Mouse (Mus musculus) lung, embryonic 15.5 days (tissue): ENCODE data around the gene Lnx2. TPM values are rescaled to one million over a fixed set of nuclear protein-coding genes. Genes with fewer than 3 reads are reported as not detected.

Experiments used
- ATAC-seq: fragments of 200-750 bp; cut with Nextera tagmentation; 2 replicates; pipeline ENCODE4 v1.8.0; 2017; ENCODE audit warnings: moderate number of reproducible peaks, borderline replicate concordance; ENCODE audit not compliant: low FRiP score, low TSS enrichment; ENCODE audit errors: extremely low read depth
- H3K27ac ChIP-seq: fragments of 300-500 bp; sonication (generic); 2 replicates; pipeline ENCODE4 v1.5.1; 2015; ENCODE audit warnings: moderate library complexity, mild to moderate bottlenecking, inconsistent platforms
- H3K27me3 ChIP-seq: fragments of 300-500 bp; sonication (generic); 2 replicates; pipeline ENCODE4 v1.6.1; 2015; ENCODE audit warnings: inconsistent platforms
- H3K36me3 ChIP-seq: fragments of 300-500 bp; sonication (generic); 2 replicates; pipeline ENCODE4 v1.6.1; 2015; ENCODE audit warnings: inconsistent platforms
- H3K4me1 ChIP-seq: fragments of 300-500 bp; sonication (generic); 2 replicates; pipeline ENCODE4 v1.6.1; 2015; ENCODE audit warnings: inconsistent platforms
- H3K4me2 ChIP-seq: fragments of 300-500 bp; sonication (generic); 2 replicates; pipeline ENCODE4 v1.6.1; 2015; ENCODE audit warnings: inconsistent platforms, mild to moderate bottlenecking, moderate library complexity
- H3K4me3 ChIP-seq: fragments of 300-500 bp; sonication (generic); 2 replicates; pipeline ENCODE4 v1.5.1; 2015; ENCODE audit warnings: mild to moderate bottlenecking, inconsistent platforms
- H3K9ac ChIP-seq: fragments of 300-500 bp; sonication (generic); 2 replicates; pipeline ENCODE4 v1.6.1; 2015; ENCODE audit warnings: inconsistent platforms
- H3K9me3 ChIP-seq: fragments of 300-500 bp; sonication (generic); 2 replicates; pipeline ENCODE4 v1.6.1; 2016; ENCODE audit warnings: inconsistent platforms
- WGBS: fragments of 180-500 bp; shearing (Covaris S2); methylation state at CpG from one replicate; pipeline ENCODE4 v1.1.7; 2015; 5-methylcytosine and 5-hydroxymethylcytosine counted together
- polyA plus RNA-seq: library from polyadenylated mRNA; unstranded; fragments of >200 nt; fragmentation: Nextera tagmentation; extraction: Ambion mirVana; gene quantifications from 2 replicates; pipeline ENCODE4 v1.2.1, GENCODE M21; 2015

Gene Lnx2
- polyA plus RNA-seq, 1 experiment from 2014 or later: 17.2 TPM

GRCm38 (mm10) chr5:147024331-147025034 is 51.9 kb downstream of the Lnx2 start:
- no peak for ATAC-seq
- Histone ChIP-seq H3K4me3 (no peak overlapping the region), H3K27me3 (no peaks in the 10 kb centered on the region), H3K36me3 (peaks cover 58% of the 10 kb centered on the region), H3K4me2 (no peak overlapping the region), H3K4me1 (no peaks in the 10 kb centered on the region), H3K9ac (no peak overlapping the region), H3K27ac (no peak overlapping the region), H3K9me3 (no peaks in the 10 kb centered on the region)
- 57% methylated on average over 24 of the region's 24 CpGs for WGBS

DNA sequence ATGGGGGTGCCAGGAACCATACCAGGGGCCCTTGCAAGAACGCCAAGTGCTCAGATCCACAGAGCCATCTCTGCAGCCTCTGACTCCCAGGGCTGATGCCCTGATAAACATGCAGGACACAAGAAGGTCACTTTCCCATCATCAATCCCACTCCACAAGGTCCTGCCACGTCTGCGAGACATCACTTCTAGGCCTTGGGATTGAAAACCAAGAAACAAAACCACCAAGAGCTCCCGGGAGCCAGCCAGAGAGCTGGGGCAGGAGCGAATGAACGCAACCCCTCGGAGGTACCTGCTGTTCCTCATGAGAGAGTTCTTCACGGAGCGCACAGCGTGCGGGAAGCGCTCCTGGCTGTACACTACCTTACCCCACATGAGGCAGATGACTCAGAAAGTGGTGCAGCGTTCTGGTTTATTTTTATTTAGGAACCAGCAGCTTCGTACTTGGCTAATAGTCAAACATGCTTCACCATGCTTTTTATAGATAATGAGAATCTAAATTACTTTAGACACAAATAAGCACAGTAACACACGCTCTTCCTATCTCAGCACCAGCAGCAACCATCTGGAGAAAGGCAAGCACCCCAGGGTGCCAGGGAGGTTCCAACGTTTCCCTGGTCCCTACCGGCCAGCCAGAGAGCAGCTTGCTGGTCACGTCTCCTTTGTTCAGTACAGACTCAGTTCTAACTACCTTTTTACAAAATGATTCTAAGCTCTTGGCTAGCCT is 53.0 kb downstream of the Lnx2 start:
- Histone ChIP-seq H3K27ac (no peak overlapping the region), H3K9ac (no peak overlapping the region), H3K36me3 (peaks cover 58% of the 10 kb centered on the region), H3K4me1 (no peaks in the 10 kb centered on the region), H3K4me3 (no peak overlapping the region), H3K9me3 (no peaks in the 10 kb centered on the region), H3K27me3 (no peaks in the 10 kb centered on the region), H3K4me2 (no peak overlapping the region)
- 86% methylated on average over 18 of the region's 18 CpGs for WGBS
- ATAC-seq: no peak

- peaks cover 47% of the 10 kb centered on the region for H3K36me3 ChIP-seq
- no peak overlapping the region for H3K9ac ChIP-seq
- no peaks in the 10 kb centered on the region for H3K4me1 ChIP-seq
- WGBS: 68% methylated on average over 5 of the region's 5 CpGs
- H3K9me3 ChIP-seq: no peaks in the 10 kb centered on the region
- no peak overlapping the region for H3K4me3 ChIP-seq
- no peak for ATAC-seq
- no peak overlapping the region for H3K27ac ChIP-seq
- H3K27me3 ChIP-seq: no peaks in the 10 kb centered on the region
- H3K4me2 ChIP-seq: no peak overlapping the region
Measured at GRCm38 (mm10) chr5:147021546-147022265, 54.7 kb downstream of the Lnx2 start.

DNA sequence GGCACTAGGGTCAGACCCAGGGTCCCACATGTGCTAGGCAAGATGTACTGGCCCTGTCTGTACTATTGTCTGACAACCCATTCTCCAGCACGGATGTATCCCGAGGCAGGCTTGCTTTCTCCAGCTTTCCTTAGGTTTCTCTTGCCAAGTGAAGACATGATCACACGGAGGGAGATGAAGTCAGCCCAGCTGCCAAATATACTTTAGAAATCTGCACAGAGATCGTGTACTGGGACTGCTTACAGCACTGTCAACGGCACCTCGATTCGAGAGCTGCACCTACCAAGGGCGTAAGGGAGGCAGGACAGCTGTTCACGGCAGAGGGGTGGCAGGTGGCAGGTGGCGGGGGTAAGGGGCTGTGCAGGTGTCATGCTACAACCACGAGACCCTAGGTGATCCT is 55.8 kb downstream of the Lnx2 start:
- Histone ChIP-seq H3K27me3 (no peaks in the 10 kb centered on the region), H3K4me1 (no peaks in the 10 kb centered on the region), H3K4me2 (no peak overlapping the region), H3K36me3 (peaks cover 45% of the 10 kb centered on the region), H3K27ac (no peak overlapping the region), H3K9me3 (no peaks in the 10 kb centered on the region), H3K4me3 (no peak overlapping the region), H3K9ac (no peak overlapping the region)
- 79% methylated on average over 11 of the region's 11 CpGs for WGBS
- no peak for ATAC-seq

GRCm38 (mm10) chr5:147018761-147019160 is 57.6 kb downstream of the Lnx2 start:
- no peak for ATAC-seq
- H3K9ac ChIP-seq: no peak overlapping the region
- H3K27me3 ChIP-seq: no peaks in the 10 kb centered on the region
- no peaks in the 10 kb centered on the region for H3K9me3 ChIP-seq
- no peaks in the 10 kb centered on the region for H3K4me1 ChIP-seq
- peaks cover 38% of the 10 kb centered on the region for H3K36me3 ChIP-seq
- H3K27ac ChIP-seq: no peak overlapping the region
- H3K4me2 ChIP-seq: no peak overlapping the region
- H3K4me3 ChIP-seq: no peak overlapping the region
- WGBS: 82% methylated on average over 11 of the region's 11 CpGs

GRCm38 (mm10) chr5:147017526-147017925 is 58.9 kb downstream of the Lnx2 start:
- no peak for ATAC-seq
- H3K36me3 ChIP-seq: peaks cover 30% of the 10 kb centered on the region
- H3K27me3 ChIP-seq: no peaks in the 10 kb centered on the region
- no peak overlapping the region for H3K4me3 ChIP-seq
- H3K9ac ChIP-seq: no peak overlapping the region
- H3K4me2 ChIP-seq: no peak overlapping the region
- 59% methylated on average over 11 of the region's 11 CpGs for whole genome bisulfite sequencing
- no peaks in the 10 kb centered on the region for H3K9me3 ChIP-seq
- H3K4me1 ChIP-seq: no peaks in the 10 kb centered on the region
- no peak overlapping the region for H3K27ac ChIP-seq

GRCm38 (mm10) chr5:147016622-147017021 is 59.8 kb downstream of the Lnx2 start:
- H3K4me2 ChIP-seq: no peak overlapping the region
- WGBS: 79% methylated on average over 12 of the region's 12 CpGs
- H3K4me3 ChIP-seq: no peak overlapping the region
- no peaks in the 10 kb centered on the region for H3K9me3 ChIP-seq
- no peaks in the 10 kb centered on the region for H3K4me1 ChIP-seq
- no peaks in the 10 kb centered on the region for H3K27me3 ChIP-seq
- H3K36me3 ChIP-seq: peaks cover 30% of the 10 kb centered on the region
- no peak overlapping the region for H3K27ac ChIP-seq
- no peak overlapping the region for H3K9ac ChIP-seq
- ATAC-seq: no peak

DNA sequence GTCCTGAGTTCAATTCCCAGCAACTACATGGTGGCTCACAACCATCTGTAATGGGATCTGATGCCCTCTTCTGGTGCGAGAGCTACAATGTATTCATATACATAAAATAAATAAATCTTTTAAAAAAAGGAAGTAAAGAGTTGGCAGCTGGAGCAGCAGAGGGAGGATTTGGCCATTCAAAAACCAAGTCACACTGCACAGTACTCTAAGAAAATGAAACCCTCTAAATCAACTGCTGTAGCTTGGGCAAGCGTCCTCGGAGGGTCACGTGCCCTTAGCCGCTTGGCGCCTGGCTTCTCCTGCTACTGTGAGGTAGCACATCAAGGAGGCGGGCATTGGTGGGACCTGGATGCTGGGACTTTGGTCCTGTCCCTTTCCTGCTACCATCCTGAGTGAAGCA is 61.2 kb downstream of the Lnx2 start:
- Histone ChIP-seq H3K36me3 (peaks cover 27% of the 10 kb centered on the region), H3K27me3 (no peaks in the 10 kb centered on the region), H3K9me3 (no peaks in the 10 kb centered on the region), H3K9ac (no peak overlapping the region), H3K4me3 (no peak overlapping the region), H3K4me2 (no peak overlapping the region), H3K4me1 (no peaks in the 10 kb centered on the region), H3K27ac (no peak overlapping the region)
- 89% methylated on average over 7 of the region's 7 CpGs for WGBS
- ATAC-seq: no peak

- Histone ChIP-seq H3K27ac (no peak overlapping the region), H3K9ac (no peak overlapping the region), H3K4me3 (no peak overlapping the region), H3K4me1 (no peaks in the 10 kb centered on the region), H3K4me2 (no peak overlapping the region), H3K27me3 (no peaks in the 10 kb centered on the region), H3K9me3 (no peaks in the 10 kb centered on the region), H3K36me3 (peaks cover 14% of the 10 kb centered on the region; the same call in 1 of the 2 replicates)
- WGBS: 57% methylated on average over 6 of the region's 6 CpGs
- no peak for ATAC-seq
Measured at GRCm38 (mm10) chr5:147013845-147014244, 62.5 kb downstream of the Lnx2 start.

DNA sequence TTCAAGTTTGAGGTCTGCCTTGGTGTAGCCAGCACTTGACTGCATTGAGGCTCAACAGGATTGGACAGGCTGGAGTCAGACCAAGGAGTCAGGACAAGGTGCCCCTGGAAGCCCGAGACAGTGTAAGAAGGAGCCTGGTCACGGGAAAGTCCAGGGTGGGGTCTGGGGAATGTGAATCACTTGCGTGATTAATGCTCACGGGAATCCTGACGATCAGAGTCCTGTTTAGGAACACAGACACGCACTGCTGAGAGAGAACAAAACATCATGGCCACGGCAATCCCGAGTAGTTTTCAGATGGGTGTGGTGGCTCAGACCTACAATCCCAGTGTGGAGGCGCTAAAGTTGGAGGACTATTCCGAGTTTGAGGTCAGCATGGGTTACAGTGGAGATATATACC is 65.1 kb downstream of the Lnx2 start:
- Histone ChIP-seq H3K9me3 (no peaks in the 10 kb centered on the region), H3K4me1 (no peaks in the 10 kb centered on the region), H3K27ac (no peak overlapping the region), H3K27me3 (no peaks in the 10 kb centered on the region), H3K9ac (no peak overlapping the region), H3K36me3 (peaks cover 4% of the 10 kb centered on the region; the same call in 1 of the 2 replicates), H3K4me2 (no peak overlapping the region), H3K4me3 (no peak overlapping the region)
- no peak for ATAC-seq
- 82% methylated on average over 10 of the region's 10 CpGs for WGBS

GRCm38 (mm10) chr5:147003303-147003702 is 73.1 kb downstream of the Lnx2 start:
- no peaks in the 10 kb centered on the region for H3K4me1 ChIP-seq
- H3K4me2 ChIP-seq: no peak overlapping the region
- H3K9me3 ChIP-seq: no peaks in the 10 kb centered on the region
- ATAC-seq: no peak
- no peaks in the 10 kb centered on the region for H3K36me3 ChIP-seq
- no peaks in the 10 kb centered on the region for H3K27me3 ChIP-seq
- H3K9ac ChIP-seq: no peak overlapping the region
- 68% methylated on average over 1 of the region's 1 CpGs for WGBS
- H3K4me3 ChIP-seq: no peak overlapping the region
- no peak overlapping the region for H3K27ac ChIP-seq

DNA sequence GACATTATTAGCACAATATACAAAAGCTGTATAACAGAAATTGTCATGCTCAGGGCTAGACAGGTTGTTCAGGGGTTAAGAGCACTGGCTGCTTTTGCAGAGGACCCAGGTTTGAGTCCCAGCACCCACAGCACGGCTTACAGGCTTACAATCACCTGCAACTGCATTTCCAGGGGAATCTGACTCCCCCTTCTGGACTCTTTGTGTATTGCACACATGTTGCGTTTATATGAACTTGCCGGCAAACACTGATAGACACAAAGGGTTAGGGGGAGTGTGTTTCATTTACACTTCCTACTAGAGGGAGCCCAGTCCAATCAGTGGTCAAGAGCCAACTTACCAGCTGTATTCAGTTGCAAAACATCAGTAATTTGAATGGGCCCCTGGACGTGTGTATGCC is 75.1 kb downstream of the Lnx2 start:
- no peak overlapping the region for H3K27ac ChIP-seq
- no peak overlapping the region for H3K4me3 ChIP-seq
- no peak overlapping the region for H3K4me2 ChIP-seq
- ATAC-seq: no peak
- no peaks in the 10 kb centered on the region for H3K27me3 ChIP-seq
- H3K9ac ChIP-seq: no peak overlapping the region
- 85% methylated on average over 4 of the region's 4 CpGs for WGBS
- no peaks in the 10 kb centered on the region for H3K9me3 ChIP-seq
- H3K4me1 ChIP-seq: no peaks in the 10 kb centered on the region
- no peaks in the 10 kb centered on the region for H3K36me3 ChIP-seq
